Mouse (Mus musculus) monocyte, adult 59 days (primary cell): ENCODE measurements around the gene St6galnac1. TPM values are rescaled to one million over a fixed set of nuclear protein-coding genes. Genes with fewer than 3 reads are reported as not detected.

Experiments
- total RNA-seq, 2 experiments: library from RNA; stranded (reverse); gene quantifications; one replicate each; pipeline ENCODE4 v1.2.4; 2023

The St6galnac1 gene
- total RNA-seq: not detected

GRCm38 (mm10) chr11:116775407-116775806 is at the start of gene St6galnac1:
Gene St6galnac1 (minus strand): TSS chr11:116775507.

Other genes starting within 250 kb of the St6galnac1 start
- under 1 TPM in 1 of 2 experiments, not detected in 1; 0.10 TPM for gene Sphk1, start 244.6 kb downstream of the St6galnac1 start, total RNA-seq
- 10 to 100 TPM; 14.1 to 21.7 TPM for gene Ube2o, start 194.1 kb downstream of the St6galnac1 start, total RNA-seq
- not detected for gene Aanat, start 189.1 kb downstream of the St6galnac1 start, total RNA-seq
- 10 to 100 TPM; 96.1 to 97.1 TPM for gene Rhbdf2, start 148.5 kb downstream of the St6galnac1 start, total RNA-seq
- gene Prcd, start 122.0 kb downstream of the St6galnac1 start, total RNA-seq: not detected
- gene Cygb, start 121.2 kb downstream of the St6galnac1 start, total RNA-seq: under 1 TPM in 1 of 2 experiments, not detected in 1; 0.43 TPM
- 1 to 10 TPM; 2.8 to 4.0 TPM for gene Mxra7, start 52.5 kb upstream of the St6galnac1 start, total RNA-seq
- 10 to 100 TPM; 18.6 to 24.5 TPM for gene Mettl23, start 67.8 kb upstream of the St6galnac1 start, total RNA-seq
- gene Jmjd6, start 67.9 kb upstream of the St6galnac1 start, total RNA-seq: 10 to 100 TPM; 61.0 to 64.1 TPM
- gene Mfsd11, start 76.9 kb upstream of the St6galnac1 start, total RNA-seq: 10 to 100 TPM; 24.3 to 26.4 TPM
- 100 to 1,000 TPM; 292 to 293 TPM for gene Srsf2, start 77.6 kb upstream of the St6galnac1 start, total RNA-seq
- gene Mgat5b, start 143.4 kb upstream of the St6galnac1 start, total RNA-seq: not detected